Mouse (Mus musculus) cortical plate, adult 2 months (tissue): ENCODE results near the gene Zfp472.

Experiments
- CTCF ChIP-seq: fragments of 200-500 bp; IDR thresholded peaks from 2 replicates; pipeline ENCODE4 v1.5.1; 2011; ENCODE audit warnings: mild to moderate bottlenecking, control low read depth, low read length; ENCODE audit not compliant: insufficient read depth; ENCODE audit errors: extremely low read depth
- POLR2A ChIP-seq: fragments of 200-500 bp; IDR thresholded peaks from 2 replicates; pipeline ENCODE4 v1.6.1; 2011; ENCODE audit warnings: mild to moderate bottlenecking, low read length, control low read depth; ENCODE audit not compliant: insufficient read depth; ENCODE audit errors: extremely low read depth

DNA sequence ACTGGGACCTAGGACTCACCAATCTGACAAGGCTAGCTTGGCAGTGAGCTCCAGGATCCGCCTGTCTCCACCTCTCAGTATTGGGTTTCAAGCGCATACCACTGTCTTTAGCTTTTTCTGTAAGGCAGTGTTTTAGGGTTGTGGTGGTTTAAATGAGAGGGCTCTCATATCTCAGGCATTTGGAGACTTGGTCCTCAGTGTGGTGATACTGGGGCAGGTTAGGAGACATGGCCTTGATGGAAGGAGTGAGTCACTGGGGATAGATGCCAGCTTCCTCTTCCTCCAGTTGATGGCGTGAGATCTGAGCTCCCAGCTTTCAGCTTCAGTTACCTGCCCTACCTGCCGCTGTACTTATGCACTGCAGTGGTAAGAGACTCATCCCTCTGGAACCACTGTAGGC is 25.8 kb upstream of the Zfp472 start:
- TF ChIP-seq CTCF (no peak), POLR2A (no peak)
